Mouse (Mus musculus) lung, postnatal 0 days (tissue): ENCODE results near the gene Pck2. TPM values are rescaled to one million over a fixed set of nuclear protein-coding genes. Genes with fewer than 3 reads are reported as not detected.
A peak's percentile ranks its signal among the peaks of the same experiment; 100 is the strongest.

ENCODE experiments used
- ATAC-seq: fragments of 200-750 bp; cut with Nextera tagmentation; 2 replicates; pipeline ENCODE4 v1.8.0; 2017; ENCODE audit warnings: moderate library complexity
- DNase-seq: peaks from one replicate; pipeline ENCODE4 v3.0.0-alpha.2; 2016; ENCODE audit warnings: low spot score
- H3K27ac ChIP-seq: fragments of 300-500 bp; sonication (generic); 2 replicates; pipeline ENCODE4 v1.5.1; 2014; ENCODE audit warnings: antibody characterized with exemption, mild to moderate bottlenecking, low read length, mixed read lengths
- H3K27me3 ChIP-seq: fragments of 300-500 bp; sonication (generic); replicated peaks from 2 replicates; pipeline ENCODE4 v1.6.1; 2014; ENCODE audit warnings: low read length, mixed read lengths; ENCODE audit not compliant: insufficient read depth
- H3K36me3 ChIP-seq: fragments of 300-500 bp; sonication (generic); 2 replicates; pipeline ENCODE4 v1.6.1; 2014; ENCODE audit warnings: low read length, mixed read lengths; ENCODE audit not compliant: insufficient read depth
- H3K4me1 ChIP-seq: fragments of 300-500 bp; sonication (generic); 2 replicates; pipeline ENCODE4 v1.6.1; 2014; ENCODE audit warnings: antibody characterized with exemption, low read depth, low read length, mixed read lengths; ENCODE audit not compliant: insufficient read depth
- H3K4me2 ChIP-seq: fragments of 300-500 bp; sonication (generic); replicated peaks from 2 replicates; pipeline ENCODE4 v1.6.1; 2014; ENCODE audit warnings: low read depth, mild to moderate bottlenecking, low read length, moderate library complexity, mixed read lengths
- H3K4me3 ChIP-seq: fragments of 300-500 bp; sonication (generic); 2 replicates; pipeline ENCODE4 v1.5.1; 2014; ENCODE audit warnings: low read depth, low read length
- H3K9ac ChIP-seq: fragments of 300-500 bp; sonication (generic); replicated peaks from 2 replicates; pipeline ENCODE4 v1.6.1; 2014; ENCODE audit warnings: low read depth, mild to moderate bottlenecking
- H3K9me3 ChIP-seq: fragments of 300-500 bp; sonication (generic); 2 replicates; pipeline ENCODE4 v1.6.1; 2016; ENCODE audit warnings: low read length, mixed read lengths
- CTCF ChIP-seq: IDR thresholded peaks from 2 replicates; pipeline ENCODE4 v1.5.1; 2016; ENCODE audit warnings: antibody characterized with exemption, mild to moderate bottlenecking
- EP300 ChIP-seq: IDR thresholded peaks from 2 replicates; pipeline ENCODE4 v1.6.1; 2016; ENCODE audit warnings: antibody characterized with exemption, mild to moderate bottlenecking, control low read depth
- WGBS: fragments of 180-500 bp; shearing (Covaris S2); extraction: QIAGEN DNeasy Blood & Tissue Kit; methylation state at CpG from one replicate; pipeline ENCODE4 v1.1.7; 2014; 5-methylcytosine and 5-hydroxymethylcytosine counted together
- polyA plus RNA-seq: library from polyadenylated mRNA; unstranded; fragments of >200 nt; fragmentation: Nextera tagmentation; extraction: Ambion mirVana; gene quantifications from 2 replicates; pipeline ENCODE4 v1.2.1, GENCODE M21; 2015

Gene Pck2
- polyA plus RNA-seq, 1 experiment from 2014 or later, result 37.4 TPM

DNA sequence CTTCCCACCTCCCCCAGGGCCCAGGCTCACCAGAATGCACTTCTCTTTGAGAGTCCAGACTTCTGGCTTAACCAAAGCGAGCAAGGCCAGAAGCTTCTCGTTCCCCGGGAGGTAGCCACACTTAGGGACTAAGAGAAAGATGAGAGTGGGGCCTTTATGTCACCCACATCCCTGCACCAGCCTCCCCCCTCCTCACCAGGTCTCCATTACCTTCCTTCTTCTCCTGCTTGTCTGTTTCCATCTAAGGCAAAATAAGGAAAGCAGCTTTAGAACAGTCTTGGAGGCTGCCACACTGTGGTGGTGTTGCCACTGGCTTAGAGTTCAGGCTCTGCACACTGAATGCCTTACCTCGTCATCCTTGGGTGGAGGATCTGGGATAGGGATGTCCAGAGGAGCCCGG, 49.2 kb downstream of the Pck2 start:
- H3K4me1 ChIP-seq, result peaks cover 10% of the 10 kb centered on the region
- H3K4me2 ChIP-seq, result no peak overlapping the region
- WGBS, result 94% methylated on average over 5 of the region's 5 CpGs
- H3K4me3 ChIP-seq, result no peak overlapping the region
- TF ChIP-seq CTCF (no peak), EP300 (no peak)
- ATAC-seq (no peak), DNase-seq (no peak)
- H3K27me3 ChIP-seq, result no peaks in the 10 kb centered on the region
- H3K27ac ChIP-seq, result no peak overlapping the region
- H3K9me3 ChIP-seq, result no peaks in the 10 kb centered on the region
- peaks cover 6% of the 10 kb centered on the region; the same call in 1 of the 2 replicates for H3K36me3 ChIP-seq
- no peak overlapping the region for H3K9ac ChIP-seq

- H3K27ac ChIP-seq, result peak overlapping the region; percentile 84
- TF ChIP-seq EP300 (no peak), CTCF (no peak)
- no peaks in the 10 kb centered on the region for H3K9me3 ChIP-seq
- ATAC-seq, result no peak
- peak overlapping the region; percentile 91 for H3K4me3 ChIP-seq
- peak overlapping the region; percentile 94 for H3K4me2 ChIP-seq
- no peaks in the 10 kb centered on the region for H3K27me3 ChIP-seq
- H3K36me3 ChIP-seq, result peaks cover 9% of the 10 kb centered on the region; the same call in 1 of the 2 replicates
- H3K9ac ChIP-seq, result peak overlapping the region; percentile 63
- WGBS, result 75% methylated on average over 11 of the region's 11 CpGs
- peaks cover 10% of the 10 kb centered on the region for H3K4me1 ChIP-seq
- DNase-seq, result no peak
These were observed 49.8 kb downstream of the Pck2 start for GRCm38 (mm10) chr14:55589771-55590448.

- ATAC-seq (peak; percentile 94), DNase-seq (peak; percentile 100)
- peak within 1 kb of the TSS; percentile 88 for H3K9ac ChIP-seq
- no peaks in the 10 kb centered on the region for H3K9me3 ChIP-seq
- H3K36me3 ChIP-seq, result peaks cover 17% of the 10 kb centered on the region
- WGBS, result under 1% methylated on average over 22 of the region's 22 CpGs
- peak within 1 kb of the TSS; percentile 96 for H3K27ac ChIP-seq
- peaks cover 10% of the 10 kb centered on the region for H3K4me1 ChIP-seq
- no peaks in the 10 kb centered on the region for H3K27me3 ChIP-seq
- H3K4me2 ChIP-seq, result peak within 1 kb of the TSS; percentile 94
- peak within 1 kb of the TSS; percentile 91 for H3K4me3 ChIP-seq
- TF ChIP-seq EP300 (no peak), CTCF (no peak)
These were observed 50.8 kb downstream of the Pck2 start, which contains the start of gene Psme2 for GRCm38 (mm10) chr14:55590748-55591330. TSS of gene Psme2 (minus strand) at chr14:55591113.

DNA sequence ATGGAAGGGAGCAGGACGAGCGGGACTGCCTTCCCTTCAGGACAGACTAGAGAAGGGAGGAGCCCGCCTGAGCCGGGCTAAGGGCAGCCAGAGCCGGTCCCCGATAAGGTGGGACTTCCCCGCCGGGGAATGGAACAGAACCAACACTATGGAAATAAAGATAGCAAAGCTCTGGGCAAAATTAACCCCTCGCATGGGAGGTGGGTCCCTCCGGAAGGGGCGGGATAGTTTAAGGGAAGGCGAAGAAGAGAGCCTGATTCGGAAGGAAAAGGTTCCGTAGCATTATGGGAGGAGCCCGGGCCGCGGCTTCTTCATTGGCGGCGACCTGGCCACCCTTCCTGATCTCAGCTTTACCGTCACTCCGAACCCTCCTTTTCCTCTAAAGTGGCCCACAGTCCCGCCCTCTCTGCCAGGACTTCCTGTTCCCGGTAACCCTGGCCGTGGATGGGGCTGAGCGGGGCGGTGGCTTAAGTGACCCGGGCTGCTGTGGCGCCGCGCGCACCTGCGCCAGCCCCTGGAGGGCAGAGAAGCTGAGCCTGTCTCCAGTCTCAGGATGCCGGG, 51.3 kb downstream of the Pck2 start, which contains the start of gene Rnf31:
Rnf31 (plus strand) TSS at position 378 of the 561 bp plus-strand sequence.
- TF ChIP-seq EP300 (peak; percentile 80; the same call in 1 of the 2 replicates), CTCF (no peak)
- peaks cover 23% of the 10 kb centered on the region for H3K36me3 ChIP-seq

DNA sequence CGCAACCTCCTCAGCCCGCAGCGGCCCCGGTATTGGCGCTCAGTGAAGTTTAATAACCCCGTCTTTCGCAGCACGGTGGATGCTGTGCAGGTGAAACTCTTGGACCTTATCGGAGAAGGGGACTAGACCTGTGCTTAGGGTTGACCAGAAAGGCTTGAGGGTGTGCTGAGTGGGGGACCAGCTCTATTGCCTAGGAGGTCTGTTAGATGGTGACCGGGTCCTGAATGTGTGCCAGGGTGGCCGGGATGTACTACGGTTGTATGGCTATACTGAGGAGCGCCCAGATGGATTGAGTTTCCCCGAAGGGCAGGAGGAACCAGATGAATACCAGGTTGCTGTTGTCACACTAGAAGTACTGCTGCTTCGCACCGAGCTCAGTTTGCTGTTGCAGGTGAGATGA, 52.2 kb downstream of the Pck2 start:
- 4% methylated on average over 16 of the region's 16 CpGs for WGBS
- Histone ChIP-seq H3K9me3 (no peaks in the 10 kb centered on the region), H3K27ac (peak overlapping the region; percentile 96), H3K9ac (peak overlapping the region; percentile 88), H3K27me3 (no peaks in the 10 kb centered on the region), H3K4me3 (peak overlapping the region; percentile 91), H3K4me1 (peaks cover 10% of the 10 kb centered on the region), H3K36me3 (peaks cover 26% of the 10 kb centered on the region), H3K4me2 (peak overlapping the region; percentile 94)
- TF ChIP-seq EP300 (no peak), CTCF (no peak)
- ATAC-seq, result no peak
- no peak for DNase-seq

More for the DNA sequence above, 51.3 kb downstream of the Pck2 start, which contains the start of gene Rnf31:
- Histone ChIP-seq H3K27me3 (no peaks in the 10 kb centered on the region), H3K9me3 (no peaks in the 10 kb centered on the region), H3K27ac (peak within 1 kb of the TSS; percentile 96), H3K4me2 (peak within 1 kb of the TSS; percentile 94), H3K4me1 (peaks cover 10% of the 10 kb centered on the region), H3K4me3 (peak within 1 kb of the TSS; percentile 91), H3K9ac (peak within 1 kb of the TSS; percentile 88)
- peak; percentile 100 for DNase-seq
- peak; percentile 91 for ATAC-seq
- 2% methylated on average over 28 of the region's 33 CpGs for WGBS

DNA sequence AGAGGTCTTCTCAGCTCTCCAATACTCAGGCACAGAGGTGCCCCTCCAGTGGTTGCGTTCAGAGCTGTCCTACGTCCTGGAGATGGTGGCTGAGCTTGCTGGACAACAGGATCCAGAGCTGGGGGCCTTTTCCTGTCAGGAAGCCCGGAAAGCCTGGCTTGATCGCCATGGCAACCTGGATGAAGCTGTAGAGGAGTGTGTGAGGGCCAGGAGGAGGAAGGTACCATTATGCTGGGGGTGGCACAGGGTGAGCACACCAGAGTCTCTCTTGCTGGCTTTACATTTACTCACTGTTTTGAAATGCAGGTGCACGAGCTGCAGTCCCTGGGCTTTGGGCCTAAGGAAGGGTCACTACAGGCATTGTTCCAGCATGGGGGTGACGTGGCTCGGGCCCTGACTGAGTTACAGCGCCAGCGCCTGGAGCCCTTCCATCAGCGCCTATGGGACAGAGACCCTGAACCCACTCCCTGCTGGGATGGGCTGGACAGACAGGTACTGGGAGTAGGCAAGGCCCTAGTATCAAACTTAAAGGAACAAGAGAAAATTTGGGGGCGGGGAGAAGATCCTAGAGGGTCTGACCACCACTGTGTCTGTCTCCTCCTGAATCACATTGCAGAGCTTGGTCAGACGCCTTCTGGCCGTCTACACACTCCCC, 56.1 kb downstream of the Pck2 start:
- WGBS, result 74% methylated on average over 13 of the region's 13 CpGs
- ATAC-seq, result no peak

More for the DNA sequence above, 56.1 kb downstream of the Pck2 start:
- Histone ChIP-seq H3K4me2 (no peak overlapping the region), H3K9me3 (no peaks in the 10 kb centered on the region), H3K36me3 (peaks cover 49% of the 10 kb centered on the region), H3K27me3 (no peaks in the 10 kb centered on the region), H3K9ac (no peak overlapping the region), H3K4me3 (no peak overlapping the region), H3K4me1 (peaks cover 7% of the 10 kb centered on the region), H3K27ac (no peak overlapping the region)
- TF ChIP-seq CTCF (no peak), EP300 (no peak)
- no peak for DNase-seq
